Mouse (Mus musculus) G1E (cell line): ENCODE data around the gene Onecut1. TPM values are rescaled to one million over a fixed set of nuclear protein-coding genes. Genes with fewer than 3 reads are reported as not detected.

ENCODE experiments used
- ATAC-seq: 2 replicates; pipeline ENCODE4 v1.8.0; 2016; ENCODE audit warnings: mild to moderate bottlenecking; ENCODE audit not compliant: insufficient number of reproducible peaks, poor library complexity, low FRiP score, severe bottlenecking; ENCODE audit errors: extremely low read depth
- DNase-seq: peaks from one replicate; pipeline ENCODE4 v3.0.0; 2012; ENCODE audit warnings: low spot score
- H3K27me3 ChIP-seq: 2 replicates; pipeline ENCODE4 v1.6.1; 2012; ENCODE audit warnings: mild to moderate bottlenecking, low read length, inconsistent platforms; ENCODE audit not compliant: insufficient read depth
- H3K36me3 ChIP-seq: replicated peaks from 2 replicates; pipeline ENCODE3; 2012; ENCODE audit warnings: mild to moderate bottlenecking, inconsistent platforms
- H3K4me1 ChIP-seq: 2 replicates; pipeline ENCODE4 v1.6.1; 2012; ENCODE audit warnings: low read depth, low read length, inconsistent platforms, mixed read lengths; ENCODE audit not compliant: insufficient read depth
- H3K4me3 ChIP-seq: 2 replicates; pipeline ENCODE4 v1.5.1; 2012; ENCODE audit warnings: low read depth, mild to moderate bottlenecking, inconsistent platforms, low read length, moderate library complexity, mixed read lengths
- H3K9me3 ChIP-seq: replicated peaks from 2 replicates; pipeline ENCODE4 v1.6.1; 2012; ENCODE audit warnings: inconsistent platforms
- CTCF ChIP-seq: IDR thresholded peaks from 2 replicates; pipeline ENCODE4 v1.5.1; 2012; ENCODE audit warnings: low read depth, low read length, inconsistent platforms, mixed read lengths
- GATA1 ChIP-seq: IDR thresholded peaks from 2 replicates; pipeline ENCODE4 v1.6.1; 2012; ENCODE audit warnings: borderline replicate concordance, low read length, inconsistent platforms, mixed read lengths
- GATA2 ChIP-seq: IDR thresholded peaks from 2 replicates; pipeline ENCODE4 v1.6.1; 2012; ENCODE audit warnings: low read depth, low read length, inconsistent platforms, borderline replicate concordance
- POLR2AphosphoS5 ChIP-seq: IDR thresholded peaks from 2 replicates; pipeline ENCODE4 v1.6.1; 2012; ENCODE audit warnings: low read depth, low read length, inconsistent platforms; ENCODE audit not compliant: insufficient replicate concordance
- TAL1 ChIP-seq: conservative IDR thresholded peaks from 2 replicates; pipeline ENCODE4 v1.6.1; 2012; ENCODE audit warnings: low read depth, low read length, inconsistent platforms, mixed read lengths
- polyA plus RNA-seq: library from polyadenylated mRNA; stranded (reverse); fragments of >175 nt; gene quantifications from 2 replicates; pipeline ENCODE4 v1.2.3, GENCODE M21; 2012
- total RNA-seq, 2 experiments: library from RNA; stranded (forward) in 1 of 2; stranded (reverse) in 1 of 2; fragments of 200-1000 nt in 1 of 2; fragments of >200 nt in 1 of 2; fragmentation: Nextera tagmentation in 1 of 2; gene quantifications; 2 replicates each; pipeline ENCODE4 v1.2.3; 2014 to 2017

Gene Onecut1
- total and polyA plus RNA-seq, 3 experiments, result 0.05 to 1.4 TPM; not detected in 1

DNA sequence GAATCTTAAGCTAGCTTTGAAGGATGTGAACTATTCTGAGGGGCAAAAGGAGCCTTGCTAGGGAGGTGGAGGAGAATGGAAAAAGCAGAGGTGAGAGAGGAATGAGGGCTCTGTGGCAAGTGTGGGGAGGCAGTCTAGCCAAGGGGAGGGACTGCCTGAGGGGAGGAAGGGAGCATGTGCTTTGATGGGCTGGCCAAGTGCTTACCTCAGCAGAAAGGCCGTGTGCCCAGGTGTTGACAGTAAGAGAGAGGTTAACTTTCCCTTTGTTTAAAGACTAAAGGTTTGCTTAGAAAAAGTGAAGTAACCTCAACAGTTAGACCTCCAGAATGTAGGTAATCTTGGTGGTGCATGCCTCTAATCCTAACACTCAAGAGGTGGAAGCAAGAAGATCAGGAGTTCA is 59.7 kb downstream of the Onecut1 start:
- H3K27me3 ChIP-seq, result no peaks in the 10 kb centered on the region
- no peaks in the 10 kb centered on the region for H3K9me3 ChIP-seq
- TF ChIP-seq TAL1 (no peak), GATA2 (no peak), GATA1 (no peak), POLR2AphosphoS5 (no peak), CTCF (no peak)
- ATAC-seq, result no peak
- H3K36me3 ChIP-seq, result no peaks in the 10 kb centered on the region
- no peaks in the 10 kb centered on the region for H3K4me1 ChIP-seq
- no peak overlapping the region for H3K4me3 ChIP-seq
- DNase-seq, result no peak

DNA sequence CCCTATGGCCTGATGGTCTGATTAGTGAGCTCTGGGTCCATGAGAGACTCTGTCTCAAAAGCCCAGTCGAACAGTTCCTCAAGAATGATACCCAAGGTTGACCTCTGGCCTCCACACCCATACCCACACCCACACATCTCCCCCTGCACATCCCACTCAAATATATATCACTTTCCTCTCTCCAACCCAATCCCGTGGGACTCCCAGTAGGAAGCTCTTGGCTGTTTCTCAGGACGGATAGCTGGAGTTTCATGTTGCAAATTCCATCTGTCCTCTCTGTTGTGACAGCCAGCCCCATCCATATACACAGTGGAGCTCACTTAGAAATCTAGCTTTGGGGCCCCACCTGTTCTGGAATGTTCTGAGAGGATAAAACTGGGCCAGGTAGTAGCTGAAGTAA is 61.2 kb downstream of the Onecut1 start:
- H3K27me3 ChIP-seq, result no peaks in the 10 kb centered on the region
- H3K4me3 ChIP-seq, result no peak overlapping the region
- no peaks in the 10 kb centered on the region for H3K9me3 ChIP-seq
- no peak for DNase-seq
- TF ChIP-seq TAL1 (no peak), GATA1 (no peak), POLR2AphosphoS5 (no peak), CTCF (no peak), GATA2 (no peak)
- no peaks in the 10 kb centered on the region for H3K36me3 ChIP-seq
- ATAC-seq, result no peak
- no peaks in the 10 kb centered on the region for H3K4me1 ChIP-seq

DNA sequence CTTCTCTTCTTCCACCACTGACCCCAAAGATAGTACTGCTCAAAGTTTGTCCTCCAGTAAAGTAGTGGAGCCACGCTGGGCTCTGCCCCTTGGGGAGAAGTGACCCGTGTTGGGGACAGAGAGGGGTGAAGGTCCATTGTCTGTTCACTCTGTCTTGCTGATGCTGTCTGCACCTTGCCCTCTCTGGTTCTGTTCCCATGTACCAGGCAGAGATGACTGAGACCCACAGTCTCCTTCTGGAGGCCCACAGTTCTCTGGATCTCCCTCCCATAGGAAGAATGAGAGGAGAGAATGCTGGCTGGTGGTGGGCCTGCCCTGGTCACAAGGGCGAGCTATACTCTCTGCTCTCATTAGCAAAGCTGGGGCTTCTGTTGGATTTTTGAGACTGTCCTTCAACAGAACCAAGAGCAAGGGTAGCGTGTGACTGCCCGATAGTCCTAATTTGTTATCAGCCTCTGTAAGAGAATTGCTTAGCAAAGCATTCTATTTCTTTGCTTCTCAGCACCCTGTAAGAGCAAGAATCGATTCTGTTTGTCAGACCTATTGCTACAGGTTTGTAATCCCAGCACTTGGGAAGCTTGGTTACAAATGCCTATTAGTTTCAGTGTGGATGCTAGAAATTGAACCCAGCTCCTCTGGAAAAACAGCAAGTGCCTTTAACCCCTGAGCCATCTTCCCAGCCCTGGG is 61.7 kb downstream of the Onecut1 start:
- H3K4me3 ChIP-seq, result no peak overlapping the region
- H3K9me3 ChIP-seq, result no peaks in the 10 kb centered on the region
- DNase-seq (no peak), ATAC-seq (no peak)
- H3K4me1 ChIP-seq, result no peaks in the 10 kb centered on the region
- no peaks in the 10 kb centered on the region for H3K27me3 ChIP-seq
- no peak for TF ChIP-seq GATA2
- TF ChIP-seq TAL1, result no peak
- no peak for TF ChIP-seq GATA1
- TF ChIP-seq POLR2AphosphoS5, result no peak
- no peak for TF ChIP-seq CTCF
- no peaks in the 10 kb centered on the region for H3K36me3 ChIP-seq

DNA sequence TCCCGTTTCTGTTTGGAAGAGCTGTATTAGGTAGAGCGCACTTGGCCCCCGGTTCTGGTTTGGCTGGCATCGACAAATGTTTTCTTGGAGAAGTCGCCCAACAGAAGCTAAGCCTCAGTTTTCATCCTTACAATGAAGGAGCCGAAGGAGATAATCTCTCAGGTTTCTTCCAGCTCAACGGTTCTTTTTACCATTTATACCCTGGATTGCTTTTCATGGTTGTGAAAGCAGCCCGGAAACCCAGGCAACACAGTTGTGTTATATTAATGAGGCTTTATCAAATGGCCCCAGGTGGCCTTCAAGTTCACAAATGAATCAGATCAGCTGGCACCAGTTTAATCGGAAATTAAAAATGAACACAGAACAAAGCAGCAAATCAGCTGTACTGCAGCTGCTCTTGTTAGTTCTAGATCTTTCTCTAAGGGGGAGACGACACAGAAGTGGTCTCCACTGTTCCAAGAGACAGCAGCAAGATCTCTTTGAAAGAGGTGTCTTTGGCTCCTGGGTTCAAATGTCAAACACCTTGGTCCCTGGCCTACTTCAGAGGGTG is 63.6 kb downstream of the Onecut1 start:
- DNase-seq (no peak), ATAC-seq (no peak)
- TF ChIP-seq GATA2, result no peak
- no peak for TF ChIP-seq GATA1
- Histone ChIP-seq H3K9me3 (no peaks in the 10 kb centered on the region; the same call in 1 of the 2 replicates), H3K4me1 (no peaks in the 10 kb centered on the region), H3K4me3 (no peak overlapping the region), H3K27me3 (no peaks in the 10 kb centered on the region), H3K36me3 (no peaks in the 10 kb centered on the region)

DNA sequence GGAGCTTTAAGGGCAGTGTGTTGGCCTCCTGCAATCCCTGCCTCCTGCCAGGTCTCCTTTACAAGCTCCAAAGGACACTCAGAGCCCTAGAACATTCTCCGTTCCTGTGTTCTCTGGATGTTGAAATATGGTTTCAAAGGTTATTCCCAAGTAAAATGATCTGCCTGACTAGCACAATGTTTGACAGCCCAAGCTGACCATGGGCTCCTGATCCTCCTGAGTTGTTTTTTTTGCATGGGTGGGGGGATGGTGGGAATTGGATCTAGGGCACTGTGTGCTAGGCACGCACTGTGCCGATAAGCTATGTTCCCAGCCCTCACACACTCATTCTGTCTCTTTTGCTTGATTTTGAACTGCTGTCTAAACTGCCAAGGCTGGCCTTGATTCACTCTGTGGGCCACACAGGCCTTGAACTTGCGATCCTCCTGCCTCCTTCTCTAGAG is 68.3 kb downstream of the Onecut1 start:
- Histone ChIP-seq H3K9me3 (peaks cover 4% of the 10 kb centered on the region; the same call in 1 of the 2 replicates), H3K4me3 (no peak overlapping the region)
- ATAC-seq, result no peak

DNA sequence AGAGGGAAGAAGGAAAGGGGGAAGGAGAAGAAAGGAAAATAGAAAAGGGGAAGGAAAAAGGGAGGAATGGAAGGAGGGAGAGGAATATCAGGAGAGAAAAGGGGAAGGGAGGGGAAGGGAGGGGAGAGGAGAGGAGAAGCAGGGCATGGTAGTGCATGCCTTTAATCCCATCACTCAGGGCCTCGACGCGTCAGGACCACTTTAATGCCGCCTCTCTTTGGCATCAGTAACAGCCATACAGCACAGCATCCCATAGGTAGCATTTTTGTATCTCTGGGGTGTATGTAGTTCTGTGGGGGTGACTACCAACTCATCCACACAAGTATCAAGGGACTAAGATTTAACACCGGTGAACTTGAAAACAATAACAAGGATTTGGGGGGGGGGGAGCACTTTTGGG is 68.9 kb downstream of the Onecut1 start:
- Histone ChIP-seq H3K4me3 (no peak overlapping the region), H3K4me1 (no peaks in the 10 kb centered on the region), H3K9me3 (peaks cover 4% of the 10 kb centered on the region; the same call in 1 of the 2 replicates), H3K27me3 (no peaks in the 10 kb centered on the region; the same call in 1 of the 2 replicates), H3K36me3 (no peaks in the 10 kb centered on the region)
- DNase-seq (no peak), ATAC-seq (no peak)
- no peak for TF ChIP-seq CTCF
- no peak for TF ChIP-seq GATA1
- no peak for TF ChIP-seq GATA2
- no peak for TF ChIP-seq TAL1
- TF ChIP-seq POLR2AphosphoS5, result no peak

More for the DNA sequence above, 68.3 kb downstream of the Onecut1 start:
- Histone ChIP-seq H3K4me1 (no peaks in the 10 kb centered on the region), H3K27me3 (no peaks in the 10 kb centered on the region; the same call in 1 of the 2 replicates), H3K36me3 (no peaks in the 10 kb centered on the region)
- DNase-seq, result no peak
- no peak for TF ChIP-seq GATA2
- TF ChIP-seq CTCF, result no peak
- TF ChIP-seq GATA1, result no peak
- TF ChIP-seq TAL1, result no peak
- no peak for TF ChIP-seq POLR2AphosphoS5
